Mouse (Mus musculus): Measurements from ENCODE around the gene Mcidas.
A peak's percentile ranks its signal among the peaks of the same experiment; 100 is the strongest.
"Not testable (repeated sequence)": the region's sequence is repeated elsewhere in the genome, so short reads cannot be mapped to it uniquely, and the experiment has no call there.

The Mcidas gene

DNA sequence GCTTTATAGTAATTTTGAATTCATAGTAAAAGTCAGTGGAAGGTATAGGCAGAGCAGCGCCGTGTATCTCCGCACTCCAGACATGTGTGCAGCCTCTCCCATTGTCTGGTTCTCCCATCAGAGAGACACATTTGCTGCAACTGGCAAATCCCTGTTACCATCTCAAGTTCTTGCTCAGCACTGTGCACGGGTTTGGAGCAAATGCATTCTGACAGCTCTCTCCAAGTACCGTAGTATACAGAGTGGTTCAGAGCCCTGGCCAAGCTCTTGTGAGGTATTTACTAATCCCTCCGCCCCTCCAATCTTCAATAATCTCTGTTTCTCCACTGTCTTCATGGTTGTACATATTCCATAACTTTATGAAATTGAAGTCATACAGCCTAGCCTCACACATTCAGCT is 19.0 kb downstream of the Mcidas start:
- no peak for DNase-seq (ENCODE audit: low spot score in 2 of 2)

DNA sequence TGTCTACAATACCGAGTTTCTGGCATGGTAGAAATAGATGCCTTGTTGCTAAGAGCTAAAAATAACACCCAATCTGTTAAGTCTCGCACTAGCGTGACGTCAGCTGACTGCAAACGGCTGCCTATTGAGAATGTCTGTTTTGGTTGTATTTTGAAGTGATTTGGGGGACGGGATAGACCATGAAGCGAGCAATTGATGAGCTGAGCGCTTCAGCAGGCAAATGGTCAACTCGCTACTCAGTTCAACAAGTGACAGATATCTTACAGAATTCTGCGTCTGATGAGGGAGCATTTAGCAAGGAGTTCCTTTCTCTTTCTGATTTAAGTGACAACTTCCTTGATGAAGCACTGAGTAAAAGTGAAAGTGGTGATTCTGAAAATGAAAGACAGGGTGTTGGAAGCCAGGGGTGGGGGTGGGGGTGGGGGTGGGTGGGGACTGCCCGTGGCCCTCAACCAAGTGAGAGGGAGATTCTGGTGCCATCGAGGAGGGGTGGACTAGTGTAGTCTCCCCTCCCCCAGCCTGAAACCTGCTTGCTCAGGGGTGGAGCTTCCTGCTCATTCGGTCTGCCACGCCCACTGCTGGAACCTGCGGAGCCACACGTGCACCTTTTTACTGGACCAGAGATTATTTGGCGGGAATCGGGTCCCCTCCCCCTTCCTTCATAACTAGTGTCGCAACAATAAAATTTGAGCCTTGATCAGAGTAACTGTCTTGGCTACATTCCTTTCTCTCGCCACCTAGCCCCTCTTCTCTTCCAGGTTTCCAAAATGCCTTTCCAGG is 19.7 kb downstream of the Mcidas start:
- not testable (repeated sequence) for DNase-seq (ENCODE audit: low spot score in 2 of 2)

DNA sequence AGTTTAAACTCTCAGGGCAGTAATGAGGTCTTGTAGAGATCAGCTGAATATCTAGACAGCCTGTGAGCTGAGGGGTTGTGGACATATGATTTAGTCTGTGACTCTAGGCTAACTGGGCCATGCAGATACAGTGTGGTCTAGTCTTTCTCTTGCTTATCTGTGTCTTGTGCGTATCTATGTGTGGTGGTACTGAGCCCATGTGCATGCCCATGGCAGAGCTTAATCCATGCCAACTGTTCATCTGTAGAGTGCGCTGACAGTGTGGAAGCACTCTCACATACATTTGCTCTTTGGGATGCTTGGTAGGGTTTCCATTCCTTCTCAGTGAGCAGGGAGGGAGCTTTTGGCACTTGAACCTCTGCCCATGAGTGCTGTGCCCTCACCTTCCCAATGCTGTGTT is 27.9 kb downstream of the Mcidas start:
- no peak for DNase-seq (ENCODE audit: low spot score in 2 of 2)

DNA sequence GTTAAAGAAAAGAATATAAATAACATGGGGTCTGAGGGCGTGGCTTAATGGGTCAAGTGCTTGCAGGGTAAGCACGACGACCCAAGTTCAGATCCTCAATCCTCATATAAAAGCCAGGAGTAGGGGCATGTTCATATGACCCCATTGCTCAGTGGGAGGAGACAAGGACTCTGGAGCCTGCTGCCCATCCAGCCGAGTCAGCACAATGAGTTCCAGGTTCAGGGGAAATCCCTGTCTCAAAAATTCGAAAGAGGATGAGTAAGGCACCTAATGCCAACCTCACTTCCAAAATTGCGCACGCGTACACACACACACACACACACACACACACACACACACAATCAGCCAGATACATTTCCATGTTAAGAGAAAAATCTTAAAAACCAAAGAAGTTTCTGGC is 28.8 kb downstream of the Mcidas start:
- no peak for DNase-seq (ENCODE audit: low spot score in 2 of 2)

DNA sequence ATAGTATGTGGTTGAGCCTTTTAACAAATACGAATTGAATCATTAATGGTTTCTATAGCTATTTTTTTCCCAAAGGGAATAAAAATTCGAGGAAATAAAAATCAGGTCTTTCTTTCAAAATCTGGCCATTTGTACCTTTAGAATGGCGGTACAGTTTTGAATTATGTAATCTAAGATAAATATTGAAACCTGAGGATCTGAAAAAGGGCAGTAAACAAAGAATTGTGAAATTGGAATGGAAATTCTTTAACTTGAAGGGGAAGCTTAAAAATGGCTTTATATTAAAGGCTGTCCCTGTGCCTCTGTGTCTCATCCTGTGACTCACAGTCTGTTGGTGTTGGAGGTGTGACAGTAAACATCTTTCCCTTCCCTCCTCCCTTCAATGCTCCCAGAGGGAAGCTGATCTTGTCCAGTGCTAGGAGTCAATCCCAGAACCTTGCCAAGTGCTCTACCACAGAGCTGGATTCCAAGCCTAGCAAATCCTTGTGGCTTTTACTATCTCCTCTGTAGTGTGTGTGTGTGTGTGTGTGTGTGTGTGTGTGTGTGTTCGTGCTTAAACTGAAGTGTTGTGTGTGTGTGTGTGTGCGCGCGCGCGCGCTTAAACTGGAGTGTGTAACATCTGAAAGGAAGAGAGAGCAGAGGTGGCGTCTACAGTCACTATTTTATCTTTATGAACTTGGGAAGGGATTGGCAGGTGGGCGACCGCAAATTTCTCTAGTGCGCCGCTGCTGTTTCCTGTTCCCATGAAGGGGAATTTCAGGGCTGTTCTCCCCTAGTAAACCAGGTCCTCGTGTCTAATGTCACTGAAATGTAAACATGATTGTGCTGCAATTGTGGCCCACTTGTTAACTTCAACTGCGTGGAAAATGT is 29.9 kb downstream of the Mcidas start:
- no peak for DNase-seq (ENCODE audit: low spot score in 2 of 2)

DNA sequence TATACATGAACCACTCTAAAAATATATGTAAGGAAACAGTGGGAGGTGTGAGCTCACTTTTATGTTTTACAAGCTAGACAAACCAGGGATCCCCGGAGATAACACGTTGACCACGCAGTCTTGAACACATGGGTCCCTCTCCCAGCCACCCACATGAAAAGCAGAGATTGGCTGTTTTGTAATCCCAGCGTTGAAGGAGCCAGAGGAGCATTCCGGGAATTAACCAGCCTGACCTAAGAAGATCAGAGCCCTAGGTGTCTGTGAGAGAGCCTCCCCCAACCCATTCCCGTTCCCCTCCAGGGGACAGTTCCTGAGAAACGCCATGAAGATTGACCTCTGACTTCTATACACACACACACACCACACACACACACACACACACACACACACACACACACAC is 37.7 kb downstream of the Mcidas start:
- DNase-seq (ENCODE audit: low spot score in 2 of 2), result peak in 1 of 2 experiments; percentile 11

DNA sequence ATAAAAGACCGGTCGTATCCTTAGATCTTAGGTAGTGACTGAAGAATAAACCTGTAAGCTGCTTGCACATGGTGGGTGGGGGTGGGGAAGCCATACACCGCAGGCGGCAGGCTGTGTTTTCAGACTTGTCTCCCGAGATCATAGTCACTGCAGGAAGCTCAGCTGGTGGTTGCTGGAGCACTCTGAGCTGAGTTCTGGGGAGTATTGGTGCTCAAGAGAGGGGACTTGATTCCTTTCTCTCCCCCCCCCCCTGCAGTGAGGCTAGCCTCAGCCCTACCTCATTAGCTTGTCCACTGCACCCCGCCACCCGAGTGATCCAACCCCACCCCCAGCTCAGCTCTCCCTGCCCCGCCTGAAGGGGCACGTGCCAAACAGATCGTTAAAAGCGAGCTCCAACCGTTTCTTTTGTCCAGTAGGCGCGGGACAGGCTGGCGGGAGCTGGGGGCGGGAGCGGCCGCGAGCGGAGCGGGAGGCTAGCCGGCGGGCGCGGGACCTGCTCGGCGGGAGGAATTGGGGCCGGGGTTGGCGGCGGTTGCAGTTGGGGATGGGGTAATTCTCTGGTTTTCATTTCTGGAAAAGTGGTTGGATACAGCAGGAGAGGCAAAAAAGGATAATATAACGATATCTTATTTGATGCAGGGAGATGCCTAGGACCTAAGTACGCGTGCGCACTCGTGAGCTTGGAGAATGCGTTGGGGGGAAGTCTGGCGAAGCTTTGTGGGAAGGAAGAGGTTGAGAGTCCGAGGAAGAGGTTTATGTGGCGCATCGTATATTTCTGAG is 38.3 kb downstream of the Mcidas start:
- peak; percentile 47 to 48 for DNase-seq (ENCODE audit: low spot score in 2 of 2)

DNA sequence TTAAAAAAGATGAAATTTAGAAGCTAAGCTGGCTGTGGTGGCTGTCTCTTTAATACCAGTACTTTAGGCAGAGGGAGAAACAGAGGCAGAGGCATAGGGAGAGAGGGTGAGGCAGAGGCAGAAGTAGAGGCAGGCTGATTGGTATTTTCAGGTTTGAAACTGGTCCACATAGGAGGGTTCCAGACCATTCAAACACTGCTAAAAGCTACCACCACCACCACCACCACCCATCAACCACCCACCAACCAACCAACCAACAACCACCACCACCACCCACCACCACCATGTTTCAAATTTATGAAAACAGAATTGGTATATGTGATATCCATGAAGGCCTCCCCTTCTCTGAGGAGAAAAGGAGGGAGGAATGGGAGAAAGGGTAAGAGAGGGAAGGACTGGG is 39.2 kb downstream of the Mcidas start:
- DNase-seq (ENCODE audit: low spot score in 2 of 2), result no peak

DNA sequence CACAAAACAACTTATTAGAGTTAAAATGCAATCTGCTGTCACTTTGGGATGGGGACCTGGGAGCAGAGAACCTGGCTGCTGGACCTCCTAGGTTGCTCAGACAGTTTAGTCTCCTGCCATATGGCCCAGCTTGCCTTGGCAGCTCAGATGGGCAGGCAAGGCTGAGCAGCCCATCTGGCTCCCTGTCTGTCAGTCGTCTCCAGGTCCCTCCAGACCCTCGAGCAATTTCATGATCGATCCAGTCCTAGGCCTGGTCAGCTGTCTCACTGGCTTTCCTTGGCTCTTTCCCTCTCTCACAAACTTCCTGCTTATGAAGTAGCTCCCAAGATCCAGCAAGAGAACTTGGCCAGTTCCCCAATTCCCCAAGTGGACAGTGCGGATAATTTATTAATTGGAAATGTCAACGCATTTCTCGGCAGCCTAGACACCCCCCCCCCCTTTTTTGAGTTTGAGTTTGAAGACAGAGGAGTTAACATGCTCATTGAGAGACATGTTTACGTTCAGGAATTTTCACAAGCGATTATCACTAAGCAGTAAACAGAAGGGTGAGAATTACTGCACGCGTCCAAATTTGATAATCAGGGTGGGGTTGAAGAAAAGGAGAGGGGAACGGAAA is 40.7 kb downstream of the Mcidas start:
- DNase-seq (ENCODE audit: low spot score in 2 of 2), result no peak

DNA sequence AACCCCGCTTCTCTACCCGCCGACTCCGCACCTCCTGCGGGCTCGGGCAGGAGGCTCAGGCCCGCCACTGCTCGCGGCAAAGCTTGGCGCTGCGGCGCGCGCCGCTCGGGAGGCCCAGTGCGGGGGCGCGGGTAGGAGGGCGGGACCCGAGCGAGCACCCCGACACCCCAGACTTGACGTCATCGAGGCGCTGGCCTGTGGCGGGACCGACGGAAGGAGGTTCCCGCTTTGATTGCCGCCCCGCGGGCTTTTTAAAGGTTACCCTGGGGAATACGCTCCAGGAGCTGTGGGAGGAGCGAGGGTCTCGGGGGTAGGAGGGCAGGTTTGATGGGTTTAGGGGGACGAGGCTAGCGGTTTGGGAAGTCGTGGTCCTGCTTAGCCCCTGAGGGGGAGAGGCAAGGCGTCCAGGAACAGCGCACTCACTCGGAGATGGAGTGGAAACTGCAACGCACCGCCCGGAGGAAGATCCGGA is 41.3 kb downstream of the Mcidas start, which contains the start of gene Cdc20b:
Gene Cdc20b, plus strand, starts transcription at position 162 of the 472 bp plus-strand sequence.
- peak; percentile 23 to 26 for DNase-seq (ENCODE audit: low spot score in 2 of 2)

DNA sequence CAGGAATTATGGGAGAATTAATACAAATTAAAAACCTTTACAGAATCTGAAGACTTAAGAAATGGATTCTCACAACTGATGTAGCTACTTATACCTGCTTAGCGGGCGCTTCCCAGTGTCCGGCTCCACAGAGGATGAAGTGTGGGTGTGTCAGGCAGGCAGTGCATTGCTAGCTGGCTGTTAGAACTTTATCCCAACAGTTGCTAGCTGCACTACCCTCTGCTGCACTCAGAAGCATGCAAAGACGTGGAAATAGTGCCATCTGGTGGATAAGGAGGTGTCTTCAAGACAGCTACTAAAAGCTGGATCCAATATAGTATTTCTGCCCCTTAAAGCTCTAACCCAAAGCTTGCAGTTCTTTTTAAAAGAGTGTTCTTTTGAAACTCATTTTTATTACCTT is 42.2 kb downstream of the Mcidas start:
- peak; percentile 77 to 84 for DNase-seq (ENCODE audit: low spot score in 2 of 2)

DNA sequence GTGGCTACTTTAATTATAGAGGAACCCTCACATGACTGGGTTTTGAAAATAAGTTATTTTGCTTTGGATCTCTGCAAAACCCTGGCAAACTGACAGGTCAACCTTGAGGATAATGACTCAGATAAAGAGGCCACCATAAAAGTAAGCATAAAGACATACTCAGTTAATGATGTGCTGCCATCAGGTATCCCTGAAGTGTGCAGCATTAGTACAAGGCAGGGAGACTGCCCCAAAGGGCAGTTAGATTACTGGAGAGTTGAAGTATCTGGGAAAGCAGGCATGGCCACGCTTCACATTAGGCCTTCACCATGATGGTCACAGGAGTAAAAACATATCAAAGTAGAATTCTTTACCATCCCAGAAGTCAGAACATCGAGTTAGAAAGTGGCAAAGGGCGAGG is 51.2 kb downstream of the Mcidas start:
- DNase-seq (ENCODE audit: low spot score in 2 of 2), result no peak

DNA sequence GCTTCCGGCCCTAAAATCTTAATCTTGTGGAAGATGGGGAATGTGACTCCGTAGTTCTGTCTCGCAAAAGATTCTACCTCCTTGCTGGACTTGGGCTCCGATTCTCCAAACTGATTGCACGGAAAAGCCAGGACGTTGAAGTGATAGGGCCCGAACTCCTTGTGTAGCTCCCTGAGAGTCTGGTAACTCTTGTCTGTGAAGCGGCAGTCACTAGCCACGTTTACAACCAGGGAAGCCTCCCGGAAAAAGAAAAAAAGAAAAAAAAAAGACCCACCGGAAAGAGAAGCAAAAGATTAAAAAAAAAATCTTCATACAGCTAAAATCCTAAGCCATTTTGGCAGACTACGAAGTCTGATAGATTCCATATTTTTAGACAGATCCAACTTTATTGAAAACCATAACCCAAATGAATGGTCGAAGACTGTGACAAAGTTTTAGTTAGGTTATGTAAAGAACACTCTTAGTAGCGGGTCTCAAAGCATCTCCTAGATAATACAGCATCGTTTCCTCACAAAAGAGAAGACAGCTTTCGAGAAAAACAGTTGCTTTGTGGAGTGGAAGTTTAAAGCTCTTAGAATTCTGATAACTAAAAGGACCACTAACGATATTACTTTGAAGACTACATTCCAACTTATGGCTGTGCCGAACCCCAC is 51.9 kb downstream of the Mcidas start:
- DNase-seq (ENCODE audit: low spot score in 2 of 2), result no peak

DNA sequence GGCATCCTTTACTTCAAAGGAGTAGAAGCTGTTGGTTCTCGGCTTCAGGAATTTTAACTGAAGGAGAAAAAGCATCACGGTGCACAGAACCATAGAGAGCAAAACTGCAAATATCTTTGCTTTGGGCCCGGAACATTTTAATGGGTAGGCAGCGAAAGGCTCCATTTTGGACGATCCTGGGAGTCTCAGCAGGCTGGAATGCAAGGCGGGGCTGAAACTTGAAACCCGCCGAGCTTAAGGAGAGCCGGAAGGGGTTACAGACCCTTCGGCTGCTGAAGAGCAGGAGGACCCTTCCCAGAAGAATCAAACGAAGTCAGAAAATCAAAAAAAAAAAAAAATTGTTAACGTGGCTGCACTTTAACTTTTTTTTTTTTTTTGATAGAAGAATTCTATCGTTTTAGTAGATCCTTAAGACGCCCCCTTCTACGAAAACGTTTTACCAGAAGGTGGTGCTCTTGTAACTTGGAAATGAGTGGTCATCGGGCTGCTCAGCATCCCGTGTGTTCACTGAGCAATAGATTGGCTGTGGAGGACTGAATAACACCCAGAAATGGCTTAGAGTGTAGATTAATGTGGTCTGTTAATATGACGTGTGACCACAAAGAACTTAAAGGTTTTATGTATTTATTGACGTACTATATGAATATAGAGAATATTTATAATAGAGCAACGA is 52.7 kb downstream of the Mcidas start, which contains the start of gene Gpx8:
Gene Gpx8, minus strand, starts transcription at position 200 of the 673 bp plus-strand sequence.
- DNase-seq (ENCODE audit: low spot score in 2 of 2), result peak; percentile 39 to 44

DNA sequence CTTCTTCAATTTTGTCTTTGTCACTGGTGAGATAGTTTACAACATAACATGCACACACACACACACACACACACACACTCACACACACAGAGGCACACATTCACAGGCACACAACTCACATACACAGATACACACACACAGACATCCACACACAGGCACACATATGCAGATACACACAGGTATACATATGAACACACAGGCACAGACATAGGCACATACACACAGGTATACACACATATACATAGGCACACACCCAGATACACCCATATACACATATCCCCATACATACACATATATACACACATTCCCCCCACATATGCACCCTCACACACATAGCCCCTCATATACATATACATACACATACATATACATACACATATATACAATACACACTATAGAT is 53.4 kb downstream of the Mcidas start:
- DNase-seq (ENCODE audit: low spot score in 2 of 2), result no peak

DNA sequence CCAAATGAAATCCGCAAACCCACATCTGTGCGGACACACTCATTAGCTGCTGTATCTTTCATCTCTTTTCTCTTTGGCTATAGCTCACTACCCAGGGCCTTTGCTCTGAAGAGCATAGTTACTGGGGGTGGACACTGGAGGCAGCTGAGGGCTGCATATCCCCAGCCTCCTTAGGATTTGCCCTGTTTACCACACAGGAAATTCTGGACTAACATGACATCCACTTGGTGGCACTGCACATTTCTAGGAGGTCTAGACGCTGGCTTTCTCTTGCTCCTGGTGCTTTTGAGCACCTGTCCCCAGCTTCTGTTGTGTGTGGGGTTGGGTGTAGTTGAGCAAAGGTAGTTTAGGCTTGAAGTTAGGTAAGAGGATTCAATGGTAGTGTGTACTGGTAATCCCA is 54.0 kb downstream of the Mcidas start:
- no peak for DNase-seq (ENCODE audit: low spot score in 2 of 2)
